ENCODE assay signal across 22 mouse cellular contexts in the genomic region with DNA sequence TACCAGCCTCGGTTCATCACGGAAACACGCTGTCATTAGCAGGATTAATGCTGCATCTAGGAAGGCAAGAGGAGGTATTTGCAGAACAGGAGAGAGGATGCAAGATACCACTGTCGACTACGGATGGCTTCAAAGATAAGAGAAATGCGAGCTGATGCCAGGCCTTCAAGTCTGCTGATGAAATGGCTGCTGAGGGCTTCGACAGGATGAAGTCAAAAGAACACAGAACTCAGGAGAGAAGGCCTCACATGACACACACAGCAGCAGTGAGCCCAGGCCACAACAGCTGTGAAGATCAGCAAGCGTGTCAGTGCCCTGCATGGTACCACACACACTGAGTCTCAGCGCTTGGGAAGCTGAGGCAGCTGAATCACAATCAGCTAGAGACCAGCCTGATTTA.
"Had no signal": no experiment of that assay in that cellular context is flagged by ENCODE, and none has a peak within 500 bp of the region (broad histone marks: within the 10 kb centered on the region; RNA-seq: fewer than 3 reads in every experiment).

No protein-coding gene starts in this region.

- DNase-seq: kidney, adult 11 months; kidney, adult 8-10 months; kidney, postnatal 10 days; kidney, postnatal 36 days; left cerebral cortex, postnatal 4 days; lung, adult 2 months; midbrain, embryonic 14.5 days; right cerebral cortex, postnatal 25 days; spleen, adult 18-20 months; thymus, adult 18-20 months; thymus, postnatal 14 days; thymus, postnatal 4 days had no signal

- H3K4me3 ChIP-seq: intestine, embryonic 15.5 days; kidney, embryonic 15.5 days; limb, embryonic 12.5 days; limb, embryonic 15.5 days; megakaryocyte, embryonic 14.5 days; neural tube, embryonic 12.5 days; neural tube, embryonic 15.5 days; stomach, embryonic 15.5 days had no signal

- H3K36me3 ChIP-seq: intestine, embryonic 15.5 days had no signal

- H3K9ac ChIP-seq: intestine, embryonic 15.5 days; kidney, embryonic 15.5 days; limb, embryonic 12.5 days; limb, embryonic 15.5 days; neural tube, embryonic 12.5 days; neural tube, embryonic 15.5 days; stomach, embryonic 15.5 days had no signal

- H3K9me3 ChIP-seq: intestine, embryonic 15.5 days; kidney, embryonic 15.5 days; limb, embryonic 12.5 days; limb, embryonic 15.5 days; megakaryocyte, embryonic 14.5 days; neural tube, embryonic 12.5 days; neural tube, embryonic 15.5 days; stomach, embryonic 15.5 days had no signal

- H3K27me3 ChIP-seq: intestine, embryonic 15.5 days; kidney, embryonic 15.5 days; limb, embryonic 12.5 days; limb, embryonic 15.5 days; megakaryocyte, embryonic 14.5 days; neural tube, embryonic 12.5 days; neural tube, embryonic 15.5 days; stomach, embryonic 15.5 days had no signal

- H3K4me2 ChIP-seq: intestine, embryonic 15.5 days; kidney, embryonic 15.5 days; limb, embryonic 12.5 days; limb, embryonic 15.5 days; midbrain, embryonic 11.5 days; neural tube, embryonic 12.5 days; neural tube, embryonic 15.5 days; stomach, embryonic 15.5 days had no signal

- H3K4me1 ChIP-seq: intestine, embryonic 15.5 days; kidney, embryonic 15.5 days; limb, embryonic 12.5 days; limb, embryonic 15.5 days; neural tube, embryonic 12.5 days; neural tube, embryonic 15.5 days; stomach, embryonic 15.5 days had no signal

- H3K27ac ChIP-seq: intestine, embryonic 15.5 days; kidney, embryonic 15.5 days; limb, embryonic 12.5 days; limb, embryonic 15.5 days; macrophage; neural tube, embryonic 12.5 days; neural tube, embryonic 15.5 days; stomach, embryonic 15.5 days had no signal

- ATAC-seq: intestine, embryonic 15.5 days had no signal
